Mouse (Mus musculus) heart, postnatal 0 days (tissue): ENCODE data around the gene Lrtm1. TPM values are rescaled to one million over a fixed set of nuclear protein-coding genes. Genes with fewer than 3 reads are reported as not detected.

Source experiments
- ATAC-seq: fragments of 200-750 bp; cut with Nextera tagmentation; 2 replicates; pipeline ENCODE4 v1.8.0; 2017; ENCODE audit warnings: low read depth, moderate number of reproducible peaks, moderate library complexity; ENCODE audit not compliant: insufficient read depth
- DNase-seq: peaks from one replicate; pipeline ENCODE4 v3.0.0-alpha.2; 2016; ENCODE audit warnings: low spot score
- H3K27ac ChIP-seq: fragments of 300-500 bp; sonication (generic); 2 replicates; pipeline ENCODE4 v1.5.1; 2014; ENCODE audit warnings: low read depth, mild to moderate bottlenecking
- H3K27me3 ChIP-seq: fragments of 300-500 bp; sonication (generic); 2 replicates; pipeline ENCODE4 v1.6.1; 2014; ENCODE audit warnings: low read length, mixed read lengths; ENCODE audit not compliant: control insufficient read depth, insufficient read depth
- H3K36me3 ChIP-seq: fragments of 300-500 bp; sonication (generic); replicated peaks from 2 replicates; pipeline ENCODE4 v1.6.1; 2014; ENCODE audit warnings: low read length, mixed read lengths; ENCODE audit not compliant: control insufficient read depth, insufficient read depth
- H3K4me1 ChIP-seq: fragments of 300-500 bp; sonication (generic); 2 replicates; pipeline ENCODE4 v1.6.1; 2014; ENCODE audit warnings: antibody characterized with exemption; ENCODE audit not compliant: control insufficient read depth, insufficient read depth
- H3K4me2 ChIP-seq: fragments of 300-500 bp; sonication (generic); 2 replicates; pipeline ENCODE4 v1.6.1; 2014; ENCODE audit warnings: low read depth, mild to moderate bottlenecking, low read length, moderate library complexity
- H3K4me3 ChIP-seq: fragments of 300-500 bp; sonication (generic); 2 replicates; pipeline ENCODE4 v1.5.1; 2014; ENCODE audit warnings: low read depth, low read length
- H3K9ac ChIP-seq: fragments of 300-500 bp; sonication (generic); replicated peaks from 2 replicates; pipeline ENCODE4 v1.6.1; 2014; ENCODE audit warnings: low read depth, low read length, mixed read lengths
- H3K9me3 ChIP-seq: fragments of 300-500 bp; sonication (generic); replicated peaks from 2 replicates; pipeline ENCODE4 v1.6.1; 2016; ENCODE audit warnings: low read length; ENCODE audit not compliant: control insufficient read depth
- CTCF ChIP-seq: IDR thresholded peaks from 2 replicates; pipeline ENCODE4 v1.5.1; 2016; ENCODE audit warnings: antibody characterized with exemption, control low read depth, low read depth
- EP300 ChIP-seq: IDR thresholded peaks from 2 replicates; pipeline ENCODE4 v1.6.1; 2016; ENCODE audit warnings: antibody characterized with exemption, low read depth
- WGBS: fragments of 180-500 bp; shearing (Covaris S2); extraction: QIAGEN DNeasy Blood & Tissue Kit; methylation state at CpG from one replicate; pipeline ENCODE4 v1.1.7; 2014; 5-methylcytosine and 5-hydroxymethylcytosine counted together
- polyA plus RNA-seq: library from polyadenylated mRNA; unstranded; fragments of >200 nt; fragmentation: Nextera tagmentation; extraction: Ambion mirVana; gene quantifications from 2 replicates; pipeline ENCODE4 v1.2.1, GENCODE M21; 2015
- total RNA-seq: library from RNA; depleted of rRNA; stranded (reverse); fragments of >200 nt; gene quantifications from 2 replicates; pipeline ENCODE4 v1.2.3, GENCODE M21; 2014; ENCODE audit warnings: low replicate concordance

Gene Lrtm1
- total and polyA plus RNA-seq, 2 experiments from 2014 or later: 4.2 to 4.8 TPM

DNA sequence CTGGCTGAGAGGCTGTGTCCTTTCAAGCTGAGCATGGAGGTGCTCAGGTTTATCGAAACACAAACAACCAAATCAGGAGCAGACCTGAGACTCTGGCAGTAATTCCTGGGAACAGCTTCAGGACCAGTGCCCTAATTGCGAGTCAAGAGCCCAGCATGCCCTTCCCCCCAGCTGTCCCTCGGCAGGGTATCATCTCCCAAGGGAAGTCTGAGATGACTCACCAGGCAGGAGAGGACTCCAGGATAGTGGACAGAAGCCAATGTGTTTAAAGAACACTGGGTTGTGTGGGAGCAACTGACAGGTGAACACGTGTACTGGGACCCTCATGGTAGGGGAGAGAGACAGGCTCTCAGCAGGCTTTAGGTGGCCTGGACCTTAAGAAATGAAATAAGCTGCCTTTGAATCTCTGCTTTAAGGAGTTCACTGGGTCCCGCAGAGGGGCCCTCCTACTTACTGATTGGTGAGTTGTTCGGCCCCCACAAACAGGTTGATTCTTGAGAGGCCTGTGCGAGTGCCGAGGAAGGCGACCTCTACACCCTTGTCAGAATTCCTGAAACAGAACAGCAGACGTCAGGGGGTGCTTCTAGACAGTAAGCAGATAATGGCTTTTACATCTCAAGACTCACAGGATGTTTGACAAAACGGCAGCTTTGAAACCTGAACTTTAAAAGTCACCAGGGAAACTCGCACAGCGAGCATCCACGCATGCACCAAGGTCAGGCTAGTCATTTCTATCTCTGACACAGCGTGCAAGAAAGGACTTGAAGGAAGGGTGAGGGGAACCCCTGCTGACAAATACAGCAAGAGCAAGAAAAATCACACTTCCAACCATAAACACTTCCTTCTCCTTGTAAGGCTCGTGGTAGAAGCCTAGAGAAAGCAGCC, 34.2 kb downstream of the Lrtm1 start:
- no peak overlapping the region for H3K9ac ChIP-seq
- H3K4me3 ChIP-seq: no peak overlapping the region
- WGBS: 32% methylated on average over 16 of the region's 16 CpGs

GRCm38 (mm10) chr14:29060679-29061078, 42.7 kb downstream of the Lrtm1 start:
- ATAC-seq (no peak), DNase-seq (no peak)
- Histone ChIP-seq H3K9ac (no peak overlapping the region), H3K4me2 (no peak overlapping the region), H3K27me3 (no peaks in the 10 kb centered on the region; the same call in 1 of the 2 replicates), H3K36me3 (no peaks in the 10 kb centered on the region), H3K9me3 (no peaks in the 10 kb centered on the region), H3K4me3 (no peak overlapping the region), H3K27ac (no peak overlapping the region), H3K4me1 (no peaks in the 10 kb centered on the region)
- TF ChIP-seq EP300 (no peak), CTCF (no peak)

More for the DNA sequence above, 34.2 kb downstream of the Lrtm1 start:
- DNase-seq (no peak), ATAC-seq (no peak)
- H3K4me1 ChIP-seq: no peaks in the 10 kb centered on the region
- no peaks in the 10 kb centered on the region for H3K36me3 ChIP-seq
- no peak overlapping the region for H3K27ac ChIP-seq
- TF ChIP-seq EP300 (no peak), CTCF (no peak)
- no peak overlapping the region for H3K4me2 ChIP-seq
- H3K27me3 ChIP-seq: no peaks in the 10 kb centered on the region
- H3K9me3 ChIP-seq: no peaks in the 10 kb centered on the region

GRCm38 (mm10) chr14:29061491-29061890, 43.5 kb downstream of the Lrtm1 start:
- 85% methylated on average over 1 of the region's 1 CpGs for WGBS
- no peak overlapping the region for H3K4me2 ChIP-seq
- H3K4me1 ChIP-seq: no peaks in the 10 kb centered on the region
- no peaks in the 10 kb centered on the region for H3K9me3 ChIP-seq
- ATAC-seq (no peak), DNase-seq (no peak)
- no peaks in the 10 kb centered on the region; the same call in 1 of the 2 replicates for H3K27me3 ChIP-seq
- H3K9ac ChIP-seq: no peak overlapping the region
- no peak overlapping the region for H3K4me3 ChIP-seq
- no peaks in the 10 kb centered on the region for H3K36me3 ChIP-seq
- H3K27ac ChIP-seq: no peak overlapping the region
- TF ChIP-seq CTCF: no peak
- TF ChIP-seq EP300: no peak

GRCm38 (mm10) chr14:29062676-29063075, 44.7 kb downstream of the Lrtm1 start:
- no peak for TF ChIP-seq EP300
- no peak for TF ChIP-seq CTCF
- Histone ChIP-seq H3K9me3 (no peaks in the 10 kb centered on the region), H3K27ac (no peak overlapping the region), H3K4me1 (no peaks in the 10 kb centered on the region), H3K4me2 (no peak overlapping the region), H3K9ac (no peak overlapping the region), H3K27me3 (no peaks in the 10 kb centered on the region; the same call in 1 of the 2 replicates), H3K36me3 (no peaks in the 10 kb centered on the region), H3K4me3 (no peak overlapping the region)
- WGBS: 90% methylated on average over 2 of the region's 2 CpGs
- DNase-seq (no peak), ATAC-seq (no peak)

- TF ChIP-seq EP300: no peak
- TF ChIP-seq CTCF: peak; percentile 43
- Histone ChIP-seq H3K27ac (no peak overlapping the region), H3K9me3 (no peaks in the 10 kb centered on the region), H3K27me3 (peaks cover 11% of the 10 kb centered on the region; the same call in 1 of the 2 replicates), H3K36me3 (no peaks in the 10 kb centered on the region), H3K4me1 (no peaks in the 10 kb centered on the region), H3K4me2 (no peak overlapping the region), H3K4me3 (no peak overlapping the region), H3K9ac (no peak overlapping the region)
- ATAC-seq: no peak
- 63% methylated on average over 4 of the region's 4 CpGs for WGBS
- DNase-seq: peak; percentile 16
Measured at GRCm38 (mm10) chr14:29073747-29074146, 55.7 kb downstream of the Lrtm1 start.
